Mouse (Mus musculus) MEL (cell line): ENCODE measurements around the gene Rad51.

Experiments
- CHD2 ChIP-seq: IDR thresholded peaks from 2 replicates; pipeline ENCODE4 v1.6.1; 2011; ENCODE audit warnings: low read length, improper control_type of control experiment
- CTCF ChIP-seq, 3 experiments: IDR thresholded peaks in 2 of 3; conservative IDR thresholded peaks in 1 of 3; 2 replicates each; pipeline ENCODE4 v1.5.1; 2011 to 2012; ENCODE audit warnings: low read length in 3 of 3, low read depth in 2 of 3, mild to moderate bottlenecking in 2 of 3, improper control_type of control experiment in 1 of 3, inconsistent platforms in 1 of 3, mixed read lengths in 1 of 3, moderate library complexity in 1 of 3; ENCODE audit not compliant: control insufficient read depth in 1 of 3, insufficient read depth in 1 of 3, poor library complexity in 1 of 3, severe bottlenecking in 1 of 3
- MAFK ChIP-seq: IDR thresholded peaks from 2 replicates; pipeline ENCODE4 v1.6.1; 2011; ENCODE audit warnings: low read depth, mild to moderate bottlenecking, low read length, improper control_type of control experiment, borderline replicate concordance
- MAX ChIP-seq: IDR thresholded peaks from 2 replicates; pipeline ENCODE4 v1.6.1; 2011; ENCODE audit warnings: low read length, improper control_type of control experiment
- POLR2A ChIP-seq, 2 experiments: IDR thresholded peaks; 2 replicates each; pipeline ENCODE4 v1.6.1; 2011 to 2012; ENCODE audit warnings: low read length in 2 of 2, mild to moderate bottlenecking in 2 of 2, control low read depth in 1 of 2, improper control_type of control experiment in 1 of 2, low read depth in 1 of 2, moderate library complexity in 1 of 2; ENCODE audit not compliant: control insufficient read depth in 1 of 2, insufficient read depth in 1 of 2, poor library complexity in 1 of 2
- RAD21 ChIP-seq: IDR thresholded peaks from 2 replicates; pipeline ENCODE4 v1.6.1; 2011; ENCODE audit warnings: mild to moderate bottlenecking, low read depth, low read length, improper control_type of control experiment
- SMC3 ChIP-seq: IDR thresholded peaks from 2 replicates; pipeline ENCODE4 v1.6.1; 2011; ENCODE audit warnings: low read depth, low read length, improper control_type of control experiment
- USF1 ChIP-seq: IDR thresholded peaks from 2 replicates; pipeline ENCODE4 v1.6.1; 2014; ENCODE audit warnings: low read depth, mild to moderate bottlenecking, inconsistent platforms, low read length, improper control_type of control experiment, moderate library complexity

DNA sequence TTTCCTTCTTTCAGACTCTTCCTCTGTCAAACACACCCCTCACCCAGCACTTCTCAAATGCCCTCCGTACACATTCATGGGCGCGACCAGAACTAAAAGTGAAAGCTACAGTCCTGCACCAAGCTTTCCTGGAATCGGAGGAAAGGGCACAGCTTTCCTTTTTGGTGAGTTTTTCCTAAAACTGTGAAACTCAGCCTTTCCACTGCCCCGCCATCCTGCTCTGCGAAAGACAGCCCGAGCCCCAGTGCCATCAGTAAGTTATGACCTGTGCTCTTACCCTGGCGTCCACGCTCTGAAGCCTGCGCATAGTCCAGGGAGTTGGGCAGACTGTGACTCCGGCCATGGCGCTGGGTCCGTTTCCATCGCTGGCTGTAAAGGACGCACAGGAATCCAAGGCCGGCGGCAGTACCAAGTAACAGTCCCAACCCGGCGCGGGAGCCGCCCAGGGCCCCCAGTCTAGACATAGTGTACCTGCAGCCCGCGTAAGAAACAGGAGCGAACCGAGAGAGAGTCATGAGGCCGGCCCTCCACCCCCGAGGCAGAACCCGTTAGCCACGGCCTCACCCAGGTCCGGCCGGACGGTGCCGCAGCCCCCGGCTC, 43.6 kb downstream of the Rad51 start:
- TF ChIP-seq POLR2A (IDR thresholded peaks at IDR 0.05; ENCODE audit: control insufficient read depth in 1 of 2, insufficient read depth in 1 of 2, low read depth in 1 of 2, low read length in 2 of 2, poor library complexity in 1 of 2) (no peak), CTCF (IDR thresholded peaks at IDR 0.05 in 2 of 3, conservative IDR thresholded peaks at IDR 0.05 in 1 of 3; ENCODE audit: control insufficient read depth in 1 of 3, insufficient read depth in 1 of 3, low read depth in 2 of 3, low read length in 3 of 3, poor library complexity in 1 of 3, severe bottlenecking in 1 of 3) (no peak), CHD2 (no peak), RAD21 (no peak), MAX (no peak), MAFK (no peak), USF1 (no peak), SMC3 (no peak)
